Mouse (Mus musculus) heart, embryonic 14.5 days (tissue): ENCODE results near the gene Tmem202. TPM values are rescaled to one million over a fixed set of nuclear protein-coding genes. Genes with fewer than 3 reads are reported as not detected.

Experiments
- ATAC-seq: fragments of 200-750 bp; cut with Nextera tagmentation; 2 replicates; pipeline ENCODE4 v1.8.0; 2017; ENCODE audit warnings: low read depth, moderate TSS enrichment; ENCODE audit not compliant: insufficient number of reproducible peaks, insufficient read depth, low FRiP score
- H3K27ac ChIP-seq, 2 experiments: fragments of 200-500 bp in 1 of 2; fragments of 300-500 bp in 1 of 2; sonication (generic) in 1 of 2; replicated peaks in 1 of 2; 2 replicates each; pipeline ENCODE4 v1.5.1; 2012 to 2014; ENCODE audit warnings: low read depth in 2 of 2, low read length in 2 of 2, control low read depth in 1 of 2, mild to moderate bottlenecking in 1 of 2, mixed read lengths in 1 of 2; ENCODE audit not compliant: control insufficient read depth in 1 of 2, insufficient read depth in 1 of 2
- H3K27me3 ChIP-seq: fragments of 300-500 bp; sonication (generic); 2 replicates; pipeline ENCODE4 v1.6.1; 2014; ENCODE audit warnings: mild to moderate bottlenecking, low read length, control low read depth; ENCODE audit not compliant: control insufficient read depth, insufficient read depth
- H3K36me3 ChIP-seq: fragments of 300-500 bp; sonication (generic); 2 replicates; pipeline ENCODE4 v1.6.1; 2014; ENCODE audit warnings: mild to moderate bottlenecking, control low read depth, low read length, mixed read lengths; ENCODE audit not compliant: control insufficient read depth, insufficient read depth
- H3K4me1 ChIP-seq, 2 experiments: fragments of 200-500 bp in 1 of 2; fragments of 300-500 bp in 1 of 2; sonication (generic) in 1 of 2; 2 replicates each; pipeline ENCODE4 v1.6.1; 2012 to 2014; ENCODE audit warnings: low read length in 2 of 2, control low read depth in 1 of 2, mixed read lengths in 1 of 2; ENCODE audit not compliant: control insufficient read depth in 2 of 2, insufficient read depth in 2 of 2
- H3K4me2 ChIP-seq: fragments of 300-500 bp; sonication (generic); 2 replicates; pipeline ENCODE4 v1.6.1; 2014; ENCODE audit warnings: mild to moderate bottlenecking, low read length
- H3K4me3 ChIP-seq, 2 experiments: fragments of 200-500 bp in 1 of 2; fragments of 300-500 bp in 1 of 2; sonication (generic) in 1 of 2; 2 replicates each; pipeline ENCODE4 v1.5.1; 2012 to 2014; ENCODE audit warnings: low read length in 2 of 2, mild to moderate bottlenecking in 2 of 2, control low read depth in 1 of 2, low read depth in 1 of 2, moderate library complexity in 1 of 2; ENCODE audit not compliant: control insufficient read depth in 1 of 2, insufficient read depth in 1 of 2
- H3K9ac ChIP-seq: fragments of 300-500 bp; sonication (generic); 2 replicates; pipeline ENCODE4 v1.6.1; 2014; ENCODE audit warnings: mild to moderate bottlenecking, low read length
- H3K9me3 ChIP-seq: fragments of 300-500 bp; sonication (generic); 2 replicates; pipeline ENCODE4 v1.6.1; 2016; ENCODE audit warnings: low read length, control low read depth; ENCODE audit not compliant: control insufficient read depth
- WGBS: fragments of 180-500 bp; shearing (Covaris S2); extraction: QIAGEN DNeasy Blood & Tissue Kit; methylation state at CpG from one replicate; pipeline ENCODE4 v1.1.7; 2014; 5-methylcytosine and 5-hydroxymethylcytosine counted together
- polyA plus RNA-seq: library from polyadenylated mRNA; unstranded; fragments of >200 nt; fragmentation: Nextera tagmentation; extraction: Ambion mirVana; gene quantifications from 2 replicates; pipeline ENCODE4 v1.2.1, GENCODE M21; 2014

The Tmem202 gene
- polyA plus RNA-seq, 1 experiment from 2014 or later, result 0.55 TPM

- 53% methylated on average over 5 of the region's 5 CpGs for WGBS
- H3K27me3 ChIP-seq, result no peaks in the 10 kb centered on the region
- H3K4me2 ChIP-seq, result no peak overlapping the region
These were observed 8.0 kb downstream of the Tmem202 start for GRCm38 (mm10) chr9:59531645-59532044.

GRCm38 (mm10) chr9:59528274-59528673 lies 11.4 kb downstream of the Tmem202 start:
- no peaks in the 10 kb centered on the region for H3K36me3 ChIP-seq
- no peaks in the 10 kb centered on the region for H3K4me1 ChIP-seq
- no peaks in the 10 kb centered on the region for H3K9me3 ChIP-seq
- H3K27ac ChIP-seq, result no peak overlapping the region
- H3K4me3 ChIP-seq, result no peak overlapping the region
- H3K4me2 ChIP-seq, result no peak overlapping the region
- H3K27me3 ChIP-seq, result no peaks in the 10 kb centered on the region
- WGBS, result 71% methylated on average over 2 of the region's 2 CpGs
- no peak for ATAC-seq
- no peak overlapping the region for H3K9ac ChIP-seq

More at GRCm38 (mm10) chr9:59531645-59532044, 8.0 kb downstream of the Tmem202 start:
- no peaks in the 10 kb centered on the region for H3K9me3 ChIP-seq
- H3K9ac ChIP-seq, result no peak overlapping the region
- H3K36me3 ChIP-seq, result no peaks in the 10 kb centered on the region
- no peak for ATAC-seq
- H3K4me1 ChIP-seq, result no peaks in the 10 kb centered on the region
- no peak overlapping the region for H3K4me3 ChIP-seq
- H3K27ac ChIP-seq, result no peak overlapping the region

GRCm38 (mm10) chr9:59527580-59527979 lies 12.1 kb downstream of the Tmem202 start:
- 86% methylated on average over 3 of the region's 3 CpGs for WGBS
- no peak overlapping the region for H3K9ac ChIP-seq
- no peaks in the 10 kb centered on the region for H3K27me3 ChIP-seq
- H3K9me3 ChIP-seq, result no peaks in the 10 kb centered on the region
- H3K4me1 ChIP-seq, result no peaks in the 10 kb centered on the region
- H3K27ac ChIP-seq, result no peak overlapping the region
- H3K36me3 ChIP-seq, result no peaks in the 10 kb centered on the region
- no peak overlapping the region for H3K4me2 ChIP-seq
- no peak for ATAC-seq
- no peak overlapping the region for H3K4me3 ChIP-seq

- Histone ChIP-seq H3K9me3 (no peaks in the 10 kb centered on the region), H3K27ac (no peak overlapping the region), H3K4me3 (no peak overlapping the region), H3K4me2 (no peak overlapping the region), H3K36me3 (no peaks in the 10 kb centered on the region), H3K4me1 (no peaks in the 10 kb centered on the region), H3K27me3 (no peaks in the 10 kb centered on the region), H3K9ac (no peak overlapping the region)
- no peak for ATAC-seq
- WGBS, result 65% methylated on average over 6 of the region's 6 CpGs
These were observed 12.9 kb downstream of the Tmem202 start for GRCm38 (mm10) chr9:59526727-59527126.

- Histone ChIP-seq H3K4me1 (peaks cover 0 to 4% of the 10 kb centered on the region in 2 experiments; a peak in 2 of 4 replicates), H3K36me3 (no peaks in the 10 kb centered on the region), H3K27ac (no peak overlapping the region), H3K4me2 (no peak overlapping the region), H3K27me3 (no peaks in the 10 kb centered on the region), H3K9ac (no peak overlapping the region), H3K4me3 (no peak overlapping the region), H3K9me3 (no peaks in the 10 kb centered on the region)
- 0 out of 2 replicates have a peak, but pooled peaks have one; percentile 35 for ATAC-seq
- WGBS, result 30% methylated on average over 4 of the region's 4 CpGs
These were observed 16.7 kb downstream of the Tmem202 start for GRCm38 (mm10) chr9:59522906-59523305.

GRCm38 (mm10) chr9:59519396-59519795 lies 20.3 kb downstream of the Tmem202 start:
- Histone ChIP-seq H3K4me3 (no peak overlapping the region), H3K9me3 (no peaks in the 10 kb centered on the region), H3K27ac (no peak overlapping the region), H3K27me3 (no peaks in the 10 kb centered on the region), H3K36me3 (no peaks in the 10 kb centered on the region), H3K9ac (no peak overlapping the region), H3K4me2 (no peak overlapping the region), H3K4me1 (peaks cover 4 to 8% of the 10 kb centered on the region in 2 experiments)
- WGBS, result 83% methylated on average over 2 of the region's 2 CpGs
- ATAC-seq, result no peak

- ATAC-seq, result no peak
- peaks cover 4 to 8% of the 10 kb centered on the region in 2 experiments for H3K4me1 ChIP-seq
- no peak overlapping the region for H3K9ac ChIP-seq
- H3K36me3 ChIP-seq, result no peaks in the 10 kb centered on the region
- H3K4me2 ChIP-seq, result no peak overlapping the region
- H3K9me3 ChIP-seq, result no peaks in the 10 kb centered on the region
- no peaks in the 10 kb centered on the region for H3K27me3 ChIP-seq
- H3K4me3 ChIP-seq, result no peak overlapping the region
- 26% methylated on average over 5 of the region's 5 CpGs for WGBS
- H3K27ac ChIP-seq, result no peak overlapping the region; a peak in 2 of 4 replicates
These were observed 20.7 kb downstream of the Tmem202 start for GRCm38 (mm10) chr9:59518976-59519375.

GRCm38 (mm10) chr9:59517127-59517526 lies 22.5 kb downstream of the Tmem202 start:
- H3K9ac ChIP-seq, result no peak overlapping the region
- H3K27me3 ChIP-seq, result no peaks in the 10 kb centered on the region
- no peak overlapping the region for H3K4me2 ChIP-seq
- 47% methylated on average over 7 of the region's 7 CpGs for WGBS
- H3K36me3 ChIP-seq, result no peaks in the 10 kb centered on the region
- no peaks in the 10 kb centered on the region for H3K9me3 ChIP-seq
- no peak for ATAC-seq
- H3K4me3 ChIP-seq, result no peak overlapping the region
- no peak overlapping the region for H3K27ac ChIP-seq
- peaks cover 4 to 8% of the 10 kb centered on the region in 2 experiments for H3K4me1 ChIP-seq
